Mouse (Mus musculus): Measurements from ENCODE around the gene Cbln1.

The Cbln1 gene

GRCm38 (mm10) chr8:87471603-87472270 lies 672 bp downstream of the Cbln1 start:
- in situ Hi-C loops (cut with MboI; ENCODE audit: low pct_unique_long_range_greater_than_20kb in 1 of 2, low sequenced_read_pairs in 2 of 2, unreplicated experiment in 1 of 2), result no loop called here

- in situ Hi-C loops (cut with MboI; ENCODE audit: low pct_unique_long_range_greater_than_20kb in 1 of 2, low sequenced_read_pairs in 2 of 2, unreplicated experiment in 1 of 2), result no loop called here
These were observed 1.4 kb downstream of the Cbln1 start for GRCm38 (mm10) chr8:87470834-87471602.

- in situ Hi-C loops (cut with MboI; ENCODE audit: low pct_unique_long_range_greater_than_20kb in 1 of 2, low sequenced_read_pairs in 2 of 2, unreplicated experiment in 1 of 2), result no loop called here
These were observed 2.2 kb downstream of the Cbln1 start for GRCm38 (mm10) chr8:87469931-87470833.

GRCm38 (mm10) chr8:87468958-87469815 lies 3.2 kb downstream of the Cbln1 start:
- in situ Hi-C loops (cut with MboI; ENCODE audit: low pct_unique_long_range_greater_than_20kb in 1 of 2, low sequenced_read_pairs in 2 of 2, unreplicated experiment in 1 of 2), result no loop called here

GRCm38 (mm10) chr8:87468416-87468957 lies 3.9 kb downstream of the Cbln1 start:
- in situ Hi-C loops (cut with MboI; ENCODE audit: low pct_unique_long_range_greater_than_20kb in 1 of 2, low sequenced_read_pairs in 2 of 2, unreplicated experiment in 1 of 2), result no loop called here

- in situ Hi-C loops (cut with MboI; ENCODE audit: low pct_unique_long_range_greater_than_20kb in 1 of 2, low sequenced_read_pairs in 2 of 2, unreplicated experiment in 1 of 2), result no loop called here
These were observed 4.5 kb downstream of the Cbln1 start for GRCm38 (mm10) chr8:87467906-87468305.

GRCm38 (mm10) chr8:87466936-87467602 lies 5.3 kb downstream of the Cbln1 start:
- in situ Hi-C loops (cut with MboI; ENCODE audit: low pct_unique_long_range_greater_than_20kb in 1 of 2, low sequenced_read_pairs in 2 of 2, unreplicated experiment in 1 of 2), result no loop called here

GRCm38 (mm10) chr8:87466335-87466734 lies 6.1 kb downstream of the Cbln1 start:
- in situ Hi-C loops (cut with MboI; ENCODE audit: low pct_unique_long_range_greater_than_20kb in 1 of 2, low sequenced_read_pairs in 2 of 2, unreplicated experiment in 1 of 2), result no loop called here

- in situ Hi-C loops (cut with MboI; ENCODE audit: low pct_unique_long_range_greater_than_20kb in 1 of 2, low sequenced_read_pairs in 2 of 2, unreplicated experiment in 1 of 2), result no loop called here
These were observed 8.0 kb downstream of the Cbln1 start for GRCm38 (mm10) chr8:87464446-87464845.

- in situ Hi-C loops (cut with MboI; ENCODE audit: low pct_unique_long_range_greater_than_20kb in 1 of 2, low sequenced_read_pairs in 2 of 2, unreplicated experiment in 1 of 2), result no loop called here
These were observed 10.6 kb downstream of the Cbln1 start for GRCm38 (mm10) chr8:87461801-87462200.

- in situ Hi-C loops (cut with MboI; ENCODE audit: low pct_unique_long_range_greater_than_20kb in 1 of 2, low sequenced_read_pairs in 2 of 2, unreplicated experiment in 1 of 2), result no loop called here
These were observed 15.5 kb downstream of the Cbln1 start for GRCm38 (mm10) chr8:87456949-87457348.

- in situ Hi-C loops (cut with MboI; ENCODE audit: low pct_unique_long_range_greater_than_20kb in 1 of 2, low sequenced_read_pairs in 2 of 2, unreplicated experiment in 1 of 2), result no loop called here
These were observed 19.6 kb downstream of the Cbln1 start for GRCm38 (mm10) chr8:87452815-87453214.

- in situ Hi-C loops (cut with MboI; ENCODE audit: low pct_unique_long_range_greater_than_20kb in 1 of 2, low sequenced_read_pairs in 2 of 2, unreplicated experiment in 1 of 2), result no loop called here
These were observed 20.7 kb downstream of the Cbln1 start for GRCm38 (mm10) chr8:87451737-87452136.

- in situ Hi-C loops (cut with MboI; ENCODE audit: low pct_unique_long_range_greater_than_20kb in 1 of 2, low sequenced_read_pairs in 2 of 2, unreplicated experiment in 1 of 2), result no loop called here
These were observed 37.8 kb downstream of the Cbln1 start for GRCm38 (mm10) chr8:87434592-87434991.

- in situ Hi-C loops (cut with MboI; ENCODE audit: low pct_unique_long_range_greater_than_20kb in 1 of 2, low sequenced_read_pairs in 2 of 2, unreplicated experiment in 1 of 2), result no loop called here
These were observed 45.2 kb downstream of the Cbln1 start for GRCm38 (mm10) chr8:87427188-87427587.

GRCm38 (mm10) chr8:87424706-87425105 lies 47.7 kb downstream of the Cbln1 start:
- in situ Hi-C loops (cut with MboI; ENCODE audit: low pct_unique_long_range_greater_than_20kb in 1 of 2, low sequenced_read_pairs in 2 of 2, unreplicated experiment in 1 of 2), result no loop called here

- in situ Hi-C loops (cut with MboI; ENCODE audit: low pct_unique_long_range_greater_than_20kb in 1 of 2, low sequenced_read_pairs in 2 of 2, unreplicated experiment in 1 of 2), result no loop called here
These were observed 50.7 kb downstream of the Cbln1 start for GRCm38 (mm10) chr8:87421697-87422096.

Data from mouse embryonic stem cell (cell line).